Mouse (Mus musculus) embryonic facial prominence, embryonic 10.5 days (tissue): ENCODE results near the gene Slc35b2. TPM values are rescaled to one million over a fixed set of nuclear protein-coding genes. Genes with fewer than 3 reads are reported as not detected.

Experiments used
- DNase-seq: peaks from one replicate; pipeline ENCODE4 v3.0.0-alpha.2; 2017; ENCODE audit warnings: low spot score
- H3K27ac ChIP-seq: fragments of 300-500 bp; sonication (generic); replicated peaks from 2 replicates; pipeline ENCODE4 v1.5.1; 2016; ENCODE audit warnings: mild to moderate bottlenecking
- H3K27me3 ChIP-seq: fragments of 300-500 bp; sonication (generic); replicated peaks from 2 replicates; pipeline ENCODE4 v1.6.1; 2016; ENCODE audit warnings: low read depth, mild to moderate bottlenecking; ENCODE audit not compliant: poor library complexity, severe bottlenecking
- H3K36me3 ChIP-seq: fragments of 300-500 bp; sonication (generic); replicated peaks from 2 replicates; pipeline ENCODE4 v1.6.1; 2016; ENCODE audit warnings: mild to moderate bottlenecking, moderate library complexity
- H3K4me1 ChIP-seq: fragments of 300-500 bp; sonication (generic); 2 replicates; pipeline ENCODE4 v1.6.1; 2016
- H3K4me3 ChIP-seq: fragments of 300-500 bp; sonication (generic); 2 replicates; pipeline ENCODE4 v1.5.1; 2016; ENCODE audit warnings: mild to moderate bottlenecking, moderate library complexity
- H3K9me3 ChIP-seq: fragments of 300-500 bp; sonication (generic); 2 replicates; pipeline ENCODE4 v1.6.1; 2016; ENCODE audit warnings: mild to moderate bottlenecking
- WGBS: fragments of 180-500 bp; shearing (Covaris S2); methylation state at CpG from one replicate; pipeline ENCODE4 v1.1.7; 2016; 5-methylcytosine and 5-hydroxymethylcytosine counted together
- polyA plus RNA-seq: library from polyadenylated mRNA; unstranded; fragments of >200 nt; fragmentation: Nextera tagmentation; extraction: Ambion mirVana; gene quantifications from 2 replicates; pipeline ENCODE4 v1.2.1, GENCODE M21; 2016

Slc35b2 gene
- polyA plus RNA-seq, 1 experiment from 2014 or later: 101 TPM

DNA sequence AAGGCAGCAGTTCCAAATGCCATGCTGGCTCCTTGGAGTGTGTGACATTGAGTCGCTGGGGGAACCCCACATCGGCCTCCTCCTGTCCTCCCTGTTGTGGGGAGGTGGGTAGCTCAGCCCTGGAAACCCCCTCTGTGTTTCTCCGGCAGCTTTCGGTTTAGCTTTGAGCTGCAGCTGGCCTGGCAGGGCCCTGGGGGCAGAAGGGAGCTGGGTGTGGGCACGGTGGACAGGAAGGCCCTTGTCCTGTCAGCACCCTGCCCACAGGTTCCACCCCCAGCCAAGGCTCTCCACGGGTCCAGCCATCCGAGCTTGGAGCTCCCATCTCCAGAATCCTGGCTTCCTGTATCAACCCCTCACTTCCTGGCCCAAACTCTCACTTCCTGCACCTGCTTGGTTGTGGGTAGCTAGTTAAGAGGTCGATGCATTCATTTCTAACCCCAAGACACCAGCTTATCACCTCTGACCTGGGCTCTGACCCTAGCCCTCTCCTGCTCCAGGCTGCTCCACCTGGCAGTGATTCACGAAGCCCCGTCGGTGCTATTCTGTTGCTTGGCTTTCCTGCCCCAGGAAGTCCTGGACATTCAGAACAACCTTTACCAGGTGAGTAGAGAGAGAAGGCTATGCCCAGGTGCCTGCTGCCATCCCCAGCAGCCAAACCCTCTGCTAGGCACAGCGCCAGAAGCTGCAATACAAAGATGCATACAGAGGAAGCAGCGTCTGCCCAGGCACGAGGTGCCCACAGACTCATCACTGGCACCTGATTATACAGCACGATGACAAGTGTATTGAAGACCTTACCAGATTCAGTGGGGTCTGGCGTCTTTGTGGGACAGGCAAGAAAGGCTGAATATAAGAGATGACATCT, 5.4 kb upstream of the Slc35b2 start:
- H3K4me1 ChIP-seq: peaks cover 43% of the 10 kb centered on the region
- no peaks in the 10 kb centered on the region for H3K9me3 ChIP-seq
- WGBS: 53% methylated on average over 16 of the region's 16 CpGs

DNA sequence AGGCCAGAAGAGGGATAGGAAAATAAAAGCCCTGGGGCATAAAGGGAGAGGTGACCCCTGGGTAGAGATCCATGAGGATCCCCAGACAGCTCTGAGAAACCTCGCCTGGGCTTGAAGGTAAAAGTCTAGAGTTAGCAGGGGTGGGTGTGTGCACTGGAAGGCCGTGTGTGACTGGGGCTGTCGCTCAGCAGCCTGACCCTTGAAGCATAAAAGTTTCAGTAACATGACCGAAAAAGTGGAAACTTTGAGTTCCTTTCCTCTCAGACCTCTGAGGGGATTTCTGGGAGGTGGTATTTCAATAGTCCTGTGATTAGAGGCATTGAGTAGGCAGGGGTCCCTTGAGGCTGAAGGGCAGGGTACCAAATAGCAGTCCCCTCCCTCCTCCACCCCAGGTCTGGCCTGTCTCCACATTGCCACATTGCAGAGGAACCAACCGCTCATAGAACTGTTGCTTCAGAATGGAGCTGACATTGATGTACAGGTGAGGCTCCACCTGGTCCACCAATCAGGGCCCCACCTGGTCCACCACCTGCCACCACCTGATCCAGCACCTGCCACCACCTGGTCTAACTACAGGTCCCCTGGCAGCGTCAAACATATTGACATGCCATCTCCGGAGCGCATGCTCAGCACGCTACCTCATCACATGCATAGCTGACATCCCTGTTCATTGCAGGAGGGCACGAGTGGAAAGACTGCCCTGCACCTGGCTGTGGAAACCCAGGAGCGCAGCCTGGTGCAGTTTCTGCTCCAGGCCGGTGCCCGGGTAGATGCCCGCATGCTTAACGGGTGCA, 3.7 kb upstream of the Slc35b2 start:
- Histone ChIP-seq H3K36me3 (peaks cover 4% of the 10 kb centered on the region; the same call in 1 of the 2 replicates), H3K4me1 (peaks cover 53% of the 10 kb centered on the region), H3K9me3 (no peaks in the 10 kb centered on the region), H3K4me3 (no peak overlapping the region), H3K27me3 (peaks cover 28% of the 10 kb centered on the region), H3K27ac (no peak overlapping the region)
- WGBS: 88% methylated on average over 15 of the region's 15 CpGs
- no peak for DNase-seq

More for the DNA sequence above, 5.4 kb upstream of the Slc35b2 start:
- no peak for DNase-seq
- H3K27me3 ChIP-seq: peaks cover 32% of the 10 kb centered on the region
- peak overlapping the region; percentile 79; the same call in 1 of the 2 replicates for H3K4me3 ChIP-seq
- H3K27ac ChIP-seq: 0 out of 2 replicates have a peak overlapping the region, but pooled peaks have one; percentile 37
- H3K36me3 ChIP-seq: peaks cover 4% of the 10 kb centered on the region; the same call in 1 of the 2 replicates

DNA sequence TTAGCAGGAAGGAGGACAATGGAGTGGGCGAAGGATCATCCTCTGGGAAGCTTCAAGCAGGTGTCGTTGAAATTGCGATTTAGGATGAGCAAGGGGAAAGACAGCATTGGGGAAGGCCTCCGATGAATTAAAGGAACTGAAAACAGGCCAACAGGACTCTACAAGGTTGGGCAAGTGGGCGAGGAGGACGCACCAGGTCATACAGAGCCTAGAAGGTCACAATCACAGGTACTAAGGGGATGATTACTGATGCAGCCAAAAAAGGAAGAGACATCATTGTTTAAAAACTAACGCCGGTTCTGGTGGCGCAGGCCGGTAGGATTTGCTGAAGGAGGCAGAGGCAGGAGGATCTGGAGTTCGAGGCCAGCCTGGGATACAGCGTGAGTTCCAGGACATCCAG, 458 bp upstream of the Slc35b2 start:
- Histone ChIP-seq H3K9me3 (no peaks in the 10 kb centered on the region), H3K27me3 (0 out of 2 replicates have a peak, but pooled peaks cover 3% of the 10 kb centered on the region), H3K27ac (no peak overlapping the region), H3K36me3 (peaks cover 35% of the 10 kb centered on the region), H3K4me1 (peaks cover 46% of the 10 kb centered on the region), H3K4me3 (peak overlapping the region; percentile 94; the same call in 1 of the 2 replicates)
- DNase-seq: no peak
- 74% methylated on average over 12 of the region's 12 CpGs for WGBS

DNA sequence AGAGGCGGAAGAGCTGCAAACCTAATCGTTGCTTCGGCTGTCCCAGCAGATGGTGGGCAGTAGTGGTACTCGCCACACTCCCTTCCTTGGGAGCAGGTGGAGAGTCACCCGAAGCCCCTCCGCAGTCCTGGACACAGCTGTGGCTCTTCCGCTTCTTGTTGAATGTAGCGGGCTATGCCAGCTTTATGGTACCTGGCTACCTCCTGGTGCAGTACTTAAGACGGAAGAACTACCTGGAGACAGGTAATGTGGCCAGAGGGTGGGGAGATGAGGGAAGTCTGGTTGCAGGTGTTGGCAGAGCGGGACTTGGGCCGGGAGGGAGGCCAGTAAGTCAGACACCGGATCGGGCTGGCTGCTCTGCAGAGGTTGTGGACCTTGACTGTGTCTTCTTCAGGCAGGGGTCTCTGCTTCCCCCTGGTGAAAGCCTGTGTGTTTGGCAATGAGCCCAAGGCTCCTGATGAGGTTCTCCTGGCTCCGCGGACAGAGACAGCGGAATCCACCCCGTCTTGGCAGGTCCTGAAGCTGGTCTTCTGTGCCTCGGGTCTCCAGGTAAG, 934 bp downstream of the Slc35b2 start:
- H3K4me3 ChIP-seq: peak overlapping the region; percentile 94
- H3K27me3 ChIP-seq: no peaks in the 10 kb centered on the region
- H3K9me3 ChIP-seq: no peaks in the 10 kb centered on the region
- H3K4me1 ChIP-seq: peaks cover 39% of the 10 kb centered on the region
- H3K27ac ChIP-seq: peak overlapping the region; percentile 94
- DNase-seq: peak; percentile 43
- peaks cover 49% of the 10 kb centered on the region for H3K36me3 ChIP-seq
- WGBS: 13% methylated on average over 18 of the region's 18 CpGs

DNA sequence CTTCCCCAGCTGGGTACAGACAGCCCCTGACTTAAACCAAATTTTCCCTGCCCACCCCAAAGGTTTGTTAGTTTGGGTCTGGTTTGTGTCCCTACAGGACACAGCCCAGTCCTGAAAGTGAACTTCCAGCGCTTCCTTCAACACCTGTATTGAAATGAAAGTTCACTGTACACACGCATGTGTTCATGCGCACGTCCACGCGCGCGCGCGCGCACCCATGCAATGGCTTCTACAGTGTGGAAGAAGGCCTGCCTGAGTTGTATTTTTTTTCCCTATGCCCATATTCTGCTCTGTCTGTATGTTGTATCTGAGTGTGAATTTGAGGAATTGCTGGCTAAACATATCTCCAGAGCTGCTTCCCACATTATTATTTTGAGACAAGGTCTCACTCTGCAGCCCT, 1.4 kb downstream of the Slc35b2 start:
- Histone ChIP-seq H3K4me1 (peaks cover 42% of the 10 kb centered on the region), H3K36me3 (peaks cover 54% of the 10 kb centered on the region), H3K9me3 (no peaks in the 10 kb centered on the region), H3K27ac (peak overlapping the region; percentile 94), H3K27me3 (no peaks in the 10 kb centered on the region), H3K4me3 (peak overlapping the region; percentile 94)
- no peak for DNase-seq
- 95% methylated on average over 11 of the region's 11 CpGs for WGBS

DNA sequence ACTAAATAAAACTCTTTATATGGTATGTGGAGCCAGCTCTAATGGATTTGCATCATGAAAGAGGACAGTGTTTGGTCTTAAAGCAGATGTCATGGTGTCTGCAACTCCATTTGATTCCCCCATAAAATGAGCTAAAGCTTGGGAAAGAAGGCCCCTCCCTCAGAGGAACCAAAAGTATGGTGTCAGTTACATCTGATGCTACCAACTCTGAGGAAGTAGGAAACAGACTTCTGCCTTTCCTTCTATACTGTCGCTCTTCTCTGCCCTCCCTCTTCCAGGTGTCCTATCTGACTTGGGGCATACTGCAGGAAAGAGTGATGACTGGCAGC, 2.3 kb downstream of the Slc35b2 start:
- Histone ChIP-seq H3K9me3 (no peaks in the 10 kb centered on the region), H3K27ac (no peak overlapping the region), H3K36me3 (peaks cover 59% of the 10 kb centered on the region), H3K4me3 (peak overlapping the region; percentile 6; the same call in 1 of the 2 replicates), H3K4me1 (peaks cover 51% of the 10 kb centered on the region), H3K27me3 (no peaks in the 10 kb centered on the region)
- WGBS: 86% methylated on average over 1 of the region's 1 CpGs
- DNase-seq: no peak

DNA sequence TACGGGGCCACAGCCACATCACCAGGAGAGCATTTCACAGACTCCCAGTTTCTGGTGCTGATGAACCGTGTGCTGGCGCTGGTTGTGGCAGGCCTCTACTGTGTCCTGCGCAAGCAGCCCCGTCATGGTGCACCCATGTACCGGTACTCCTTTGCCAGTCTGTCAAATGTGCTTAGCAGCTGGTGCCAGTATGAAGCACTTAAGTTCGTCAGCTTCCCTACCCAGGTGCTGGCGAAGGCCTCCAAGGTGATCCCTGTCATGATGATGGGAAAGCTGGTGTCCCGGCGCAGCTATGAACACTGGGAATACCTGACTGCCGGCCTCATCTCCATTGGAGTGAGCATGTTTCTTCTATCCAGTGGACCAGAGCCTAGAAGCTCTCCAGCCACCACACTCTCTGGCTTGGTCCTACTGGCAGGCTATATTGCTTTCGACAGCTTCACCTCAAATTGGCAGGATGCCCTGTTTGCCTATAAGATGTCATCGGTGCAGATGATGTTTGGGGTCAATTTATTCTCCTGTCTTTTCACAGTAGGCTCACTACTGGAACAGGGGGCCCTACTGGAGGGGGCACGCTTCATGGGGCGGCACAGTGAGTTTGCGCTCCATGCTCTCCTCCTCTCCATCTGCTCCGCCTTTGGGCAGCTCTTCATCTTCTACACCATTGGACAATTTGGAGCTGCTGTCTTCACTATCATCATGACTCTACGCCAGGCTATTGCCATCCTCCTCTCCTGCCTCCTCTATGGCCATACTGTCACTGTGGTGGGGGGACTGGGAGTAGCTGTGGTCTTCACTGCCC, 2.9 kb downstream of the Slc35b2 start:
- H3K27me3 ChIP-seq: no peaks in the 10 kb centered on the region
- peak overlapping the region; percentile 30 for H3K4me3 ChIP-seq
- peaks cover 65% of the 10 kb centered on the region for H3K36me3 ChIP-seq
- H3K27ac ChIP-seq: no peak overlapping the region
- peak; percentile 44 for DNase-seq
- no peaks in the 10 kb centered on the region for H3K9me3 ChIP-seq
- WGBS: 76% methylated on average over 18 of the region's 18 CpGs
- peaks cover 56% of the 10 kb centered on the region for H3K4me1 ChIP-seq

DNA sequence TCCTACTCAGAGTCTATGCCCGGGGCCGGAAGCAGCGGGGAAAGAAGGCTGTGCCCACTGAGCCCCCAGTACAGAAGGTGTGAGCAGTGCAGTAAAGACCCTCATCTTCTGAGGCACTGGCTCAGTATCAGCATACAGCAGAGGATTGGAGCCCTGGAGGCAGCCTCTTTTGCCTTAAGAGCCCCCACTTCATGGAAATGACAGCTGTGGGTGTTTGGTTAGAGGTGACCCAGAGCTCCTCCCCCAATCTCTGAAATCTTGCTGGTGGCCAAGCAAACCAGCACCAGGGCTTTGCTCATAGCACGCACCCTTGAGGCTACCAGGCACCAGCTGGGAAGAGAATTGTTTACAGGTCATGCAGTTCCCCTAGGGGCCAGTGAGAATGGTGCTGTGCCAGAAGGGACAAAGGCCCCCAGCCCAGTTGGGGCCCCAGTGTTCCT, 3.5 kb downstream of the Slc35b2 start:
- Histone ChIP-seq H3K9me3 (no peaks in the 10 kb centered on the region), H3K27me3 (no peaks in the 10 kb centered on the region), H3K27ac (no peak overlapping the region), H3K4me3 (peak overlapping the region; percentile 30), H3K36me3 (peaks cover 71% of the 10 kb centered on the region), H3K4me1 (peaks cover 60% of the 10 kb centered on the region)
- 32% methylated on average over 4 of the region's 4 CpGs for WGBS
- DNase-seq: no peak

DNA sequence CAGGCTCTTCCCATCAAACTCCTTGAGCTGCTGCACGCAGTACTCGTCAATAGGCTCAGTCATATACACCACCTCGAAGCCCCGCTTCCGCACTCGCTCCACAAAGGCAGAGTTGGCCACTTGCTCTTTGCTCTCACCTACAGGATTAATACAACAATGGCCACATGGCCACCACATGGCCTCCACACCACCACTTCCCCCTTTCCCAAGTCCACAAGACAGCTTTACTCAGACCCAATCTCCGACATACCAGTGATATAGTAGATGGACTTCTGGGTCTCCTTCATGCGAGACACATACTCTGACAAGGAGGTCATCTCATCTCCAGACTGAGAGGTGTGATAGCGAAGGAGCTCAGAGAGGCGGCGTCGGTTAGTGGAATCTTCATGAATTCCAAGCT, 5.3 kb downstream of the Slc35b2 start:
- Histone ChIP-seq H3K4me3 (no peak overlapping the region), H3K27me3 (no peaks in the 10 kb centered on the region), H3K36me3 (peaks cover 71% of the 10 kb centered on the region), H3K27ac (no peak overlapping the region), H3K4me1 (peaks cover 58% of the 10 kb centered on the region), H3K9me3 (no peaks in the 10 kb centered on the region)
- WGBS: 89% methylated on average over 12 of the region's 12 CpGs
- DNase-seq: peak; percentile 10

DNA sequence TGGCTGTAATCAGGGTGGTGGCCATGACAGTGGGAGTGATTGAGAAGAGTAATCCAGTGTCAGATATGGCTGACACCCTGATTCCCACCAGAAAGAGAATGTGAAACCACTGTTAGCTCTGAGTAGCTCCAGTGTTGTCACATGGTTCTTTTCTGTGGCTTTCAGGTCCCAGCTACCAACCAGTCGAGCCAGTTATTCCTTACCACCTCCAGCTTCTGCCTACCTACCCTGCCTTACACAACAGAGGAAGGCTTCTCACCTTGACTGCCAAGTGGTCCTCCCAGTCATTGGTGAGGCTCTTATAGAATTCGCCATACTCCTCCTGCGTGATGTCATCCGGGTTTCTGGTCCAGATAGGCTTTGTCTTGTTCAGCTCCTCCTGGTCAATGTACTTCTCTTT, 6.3 kb downstream of the Slc35b2 start:
- Histone ChIP-seq H3K36me3 (peaks cover 71% of the 10 kb centered on the region), H3K27me3 (no peaks in the 10 kb centered on the region), H3K4me1 (peaks cover 58% of the 10 kb centered on the region), H3K9me3 (no peaks in the 10 kb centered on the region), H3K4me3 (peak overlapping the region; percentile 1; the same call in 1 of the 2 replicates), H3K27ac (no peak overlapping the region)
- WGBS: 83% methylated on average over 4 of the region's 4 CpGs
- DNase-seq: peak; percentile 9

DNA sequence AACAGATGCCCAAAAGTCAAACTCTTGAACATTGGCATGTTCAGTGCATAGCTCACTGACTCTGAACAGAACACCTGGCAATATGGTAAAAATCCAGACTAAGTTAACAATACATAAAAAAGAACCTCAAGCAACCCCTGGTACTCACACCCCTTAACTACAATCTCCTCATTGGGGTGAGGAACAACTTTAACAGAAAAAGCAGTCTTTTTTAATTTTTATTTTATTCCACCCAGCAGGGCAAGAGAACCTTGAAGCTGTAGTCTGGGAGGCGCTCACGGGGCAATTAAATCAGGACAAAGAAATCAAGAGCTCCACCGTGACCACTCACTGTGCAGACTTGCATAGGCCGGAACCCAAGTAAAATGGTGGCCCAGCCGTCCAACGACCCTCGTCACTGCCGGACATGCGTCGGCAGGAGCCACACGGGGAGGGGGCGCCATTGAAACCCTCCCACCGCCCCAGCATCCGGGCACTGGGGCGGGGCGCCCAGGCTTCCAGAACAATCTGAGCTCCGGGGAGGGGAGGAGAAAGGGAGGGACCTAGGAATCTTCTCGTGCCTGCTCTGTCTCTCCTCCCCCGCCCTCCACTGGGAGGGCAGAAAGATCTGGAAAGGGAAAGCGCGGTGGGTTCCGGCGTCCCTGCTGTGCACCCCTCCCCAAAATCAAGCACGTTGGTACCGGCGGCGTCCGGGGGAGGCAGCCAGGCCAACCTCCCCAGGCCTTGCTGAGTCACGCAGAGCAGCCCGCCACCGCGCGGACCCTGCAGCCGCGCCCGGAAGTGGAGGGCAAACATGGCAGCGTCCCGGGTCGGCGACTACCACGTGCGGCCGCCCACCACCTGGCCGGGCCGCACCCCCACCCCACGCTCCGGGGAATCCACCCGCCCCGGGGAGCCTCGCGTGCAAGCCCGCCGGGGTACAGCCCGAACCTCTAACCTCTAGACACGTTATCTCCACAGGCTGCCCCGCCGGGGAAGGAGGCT, 8.7 kb downstream of the Slc35b2 start:
- peak; percentile 92 for DNase-seq
- Histone ChIP-seq H3K4me1 (peaks cover 41% of the 10 kb centered on the region), H3K27ac (peak overlapping the region; percentile 99), H3K36me3 (peaks cover 48% of the 10 kb centered on the region), H3K4me3 (peak overlapping the region; percentile 100), H3K27me3 (no peaks in the 10 kb centered on the region), H3K9me3 (no peaks in the 10 kb centered on the region)
- WGBS: under 1% methylated on average over 57 of the region's 57 CpGs
